ENCODE assay signal across 15 mouse cellular contexts in genomic region chr14:96348220-96348619, GRCm38 (mm10).
"Had no signal": no experiment of that assay in that cellular context is flagged by ENCODE, and none has a peak within 500 bp of the region (broad histone marks: within the 10 kb centered on the region; RNA-seq: fewer than 3 reads in every experiment).

No protein-coding gene starts in this region.

- H3K4me3 ChIP-seq: lung, embryonic 15.5 days; megakaryocyte, embryonic 14.5 days; midbrain, embryonic 13.5 days; midbrain, embryonic 15.5 days; neural tube, embryonic 12.5 days had no signal

- H3K36me3 ChIP-seq: lung, embryonic 15.5 days; midbrain, embryonic 13.5 days; midbrain, embryonic 15.5 days; neural tube, embryonic 12.5 days had no signal

- H3K9ac ChIP-seq: lung, embryonic 15.5 days; midbrain, embryonic 13.5 days; midbrain, embryonic 15.5 days; neural tube, embryonic 12.5 days had no signal

- H3K4me2 ChIP-seq: lung, embryonic 15.5 days; midbrain, embryonic 11.5 days; midbrain, embryonic 13.5 days; midbrain, embryonic 15.5 days; neural tube, embryonic 12.5 days had no signal

- H3K4me1 ChIP-seq: lung, embryonic 15.5 days; megakaryocyte, embryonic 14.5 days; midbrain, embryonic 13.5 days; midbrain, embryonic 15.5 days; neural tube, embryonic 12.5 days had no signal

- DNase-seq: lung, adult 2 months; lung, postnatal 14 days; lung, postnatal 36 days; right cerebral cortex, postnatal 14 days; thymus, adult 18-20 months; thymus, postnatal 14 days; thymus, postnatal 36 days had no signal

- H3K27me3 ChIP-seq: lung, embryonic 15.5 days; megakaryocyte, embryonic 14.5 days; midbrain, embryonic 13.5 days; midbrain, embryonic 15.5 days; neural tube, embryonic 12.5 days had no signal

- H3K27ac ChIP-seq: lung, embryonic 15.5 days; macrophage; midbrain, embryonic 13.5 days; midbrain, embryonic 15.5 days; neural tube, embryonic 12.5 days had no signal

- H3K9me3 ChIP-seq: lung, embryonic 15.5 days; megakaryocyte, embryonic 14.5 days; midbrain, embryonic 13.5 days; midbrain, embryonic 15.5 days; neural tube, embryonic 12.5 days had no signal

- ATAC-seq: lung, postnatal 0 days; midbrain, embryonic 13.5 days; midbrain, embryonic 15.5 days had no signal
